Mouse (Mus musculus) forebrain, embryonic 15.5 days (tissue): ENCODE data around the gene Med18. TPM values are rescaled to one million over a fixed set of nuclear protein-coding genes. Genes with fewer than 3 reads are reported as not detected.

Source experiments
- ATAC-seq: fragments of 200-750 bp; cut with Nextera tagmentation; replicated peaks from 2 replicates; pipeline ENCODE4 v1.8.0; 2017; ENCODE audit warnings: mild to moderate bottlenecking, moderate TSS enrichment, moderate library complexity
- H3K27ac ChIP-seq: fragments of 300-500 bp; sonication (generic); replicated peaks from 2 replicates; pipeline ENCODE4 v1.5.1; 2015; ENCODE audit warnings: mild to moderate bottlenecking, inconsistent platforms
- H3K27me3 ChIP-seq: fragments of 300-500 bp; sonication (generic); 2 replicates; pipeline ENCODE4 v1.6.1; 2015; ENCODE audit warnings: inconsistent platforms
- H3K36me3 ChIP-seq: fragments of 300-500 bp; sonication (generic); 2 replicates; pipeline ENCODE4 v1.6.1; 2015; ENCODE audit warnings: mild to moderate bottlenecking, inconsistent platforms
- H3K4me1 ChIP-seq: fragments of 300-500 bp; sonication (generic); 2 replicates; pipeline ENCODE4 v1.6.1; 2015; ENCODE audit warnings: inconsistent platforms
- H3K4me2 ChIP-seq: fragments of 300-500 bp; sonication (generic); replicated peaks from 2 replicates; pipeline ENCODE4 v1.6.1; 2015; ENCODE audit warnings: mild to moderate bottlenecking, inconsistent platforms
- H3K4me3 ChIP-seq: fragments of 300-500 bp; sonication (generic); 2 replicates; pipeline ENCODE4 v1.5.1; 2015; ENCODE audit warnings: mild to moderate bottlenecking, inconsistent platforms
- H3K9ac ChIP-seq: fragments of 300-500 bp; sonication (generic); replicated peaks from 2 replicates; pipeline ENCODE4 v1.6.1; 2015; ENCODE audit warnings: mild to moderate bottlenecking, inconsistent platforms
- H3K9me3 ChIP-seq: fragments of 300-500 bp; sonication (generic); 2 replicates; pipeline ENCODE4 v1.6.1; 2016; ENCODE audit warnings: inconsistent platforms
- WGBS: fragments of 180-500 bp; shearing (Covaris S2); methylation state at CpG from one replicate; pipeline ENCODE4 v1.1.7; 2015; ENCODE audit warnings: mixed read lengths; 5-methylcytosine and 5-hydroxymethylcytosine counted together
- polyA plus RNA-seq: library from polyadenylated mRNA; unstranded; fragments of >200 nt; fragmentation: Nextera tagmentation; extraction: Ambion mirVana; gene quantifications from 2 replicates; pipeline ENCODE4 v1.2.1, GENCODE M21; 2015

Med18 gene
- polyA plus RNA-seq, 1 experiment from 2014 or later = 20.8 TPM

DNA sequence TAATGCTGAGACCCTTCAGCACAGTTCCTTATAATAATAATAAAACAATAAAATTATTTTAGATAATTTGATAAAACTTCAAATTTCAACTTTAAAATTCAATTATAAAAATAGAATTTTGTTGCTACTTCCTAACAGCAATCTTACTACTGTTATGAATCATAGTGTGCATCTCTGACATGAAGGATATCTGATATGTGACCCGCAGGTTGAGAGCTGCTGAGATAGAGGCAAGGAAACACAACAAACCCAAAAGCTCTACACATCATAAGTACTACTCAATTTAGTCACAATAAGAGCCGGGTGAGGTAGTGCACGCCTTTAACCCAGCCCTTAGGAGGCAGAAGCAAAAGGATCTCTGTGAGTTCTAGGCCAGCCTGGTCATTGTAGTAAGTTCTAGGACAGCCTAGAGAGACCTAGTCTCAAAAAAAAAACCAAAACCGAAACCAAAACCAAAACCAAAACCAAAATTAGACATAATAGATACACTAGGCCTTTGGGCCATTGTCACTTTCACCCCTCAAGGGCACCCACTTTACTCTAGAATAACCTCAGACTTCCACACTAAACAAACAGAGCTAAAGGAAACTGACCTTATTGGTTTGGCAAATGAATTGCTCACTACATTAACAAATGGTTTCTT is 54.0 kb downstream of the Med18 start:
- WGBS = 91% methylated on average over 4 of the region's 4 CpGs
- H3K4me1 ChIP-seq = no peaks in the 10 kb centered on the region
- H3K27ac ChIP-seq = no peak overlapping the region
- peaks cover 6% of the 10 kb centered on the region; the same call in 1 of the 2 replicates for H3K36me3 ChIP-seq
- no peak for ATAC-seq
- H3K27me3 ChIP-seq = no peaks in the 10 kb centered on the region
- H3K9me3 ChIP-seq = no peaks in the 10 kb centered on the region
- no peak overlapping the region for H3K4me3 ChIP-seq
- H3K9ac ChIP-seq = no peak overlapping the region
- H3K4me2 ChIP-seq = no peak overlapping the region

Other genes starting within 250 kb of the Med18 start
- gene Gmeb1, start 202.3 kb downstream of the Med18 start, polyA plus RNA-seq = 50.8 and 53.3 TPM in 2 replicates
- gene Taf12, start 189.5 kb downstream of the Med18 start, polyA plus RNA-seq = 44.6 and 50.5 TPM in 2 replicates
- 0.60 and 1.0 TPM in 2 replicates for gene Rab42, start 160.5 kb downstream of the Med18 start, polyA plus RNA-seq
- gene Trnau1ap, start 134.4 kb downstream of the Med18 start, polyA plus RNA-seq = 86.3 and 92.3 TPM in 2 replicates
- gene Rcc1, start 110.3 kb downstream of the Med18 start, polyA plus RNA-seq = 53.3 and 55.1 TPM in 2 replicates
- 11.5 and 12.6 TPM in 2 replicates for gene Phactr4, start 41.4 kb downstream of the Med18 start, polyA plus RNA-seq
- gene Sesn2, start 46.6 kb upstream of the Med18 start, polyA plus RNA-seq = 5.6 and 6.3 TPM in 2 replicates
- gene Atpif1, start 69.7 kb upstream of the Med18 start, polyA plus RNA-seq = 1,097 and 1,228 TPM in 2 replicates
- gene Dnajc8, start 71.6 kb upstream of the Med18 start, polyA plus RNA-seq = 146 and 150 TPM in 2 replicates
- 0.26 and 0.39 TPM in 2 replicates for gene Ptafr, start 100.1 kb upstream of the Med18 start, polyA plus RNA-seq
- 17.8 and 19.7 TPM in 2 replicates for gene Eya3, start 175.1 kb upstream of the Med18 start, polyA plus RNA-seq